Mouse (Mus musculus) activated CD4-positive, CD25-positive, alpha-beta regulatory T cell, adult 4 months (primary cell): ENCODE data around the gene March2. TPM values are rescaled to one million over a fixed set of nuclear protein-coding genes. Genes with fewer than 3 reads are reported as not detected.

Experiments
- ATAC-seq: one replicate; pipeline ENCODE4 v1.8.0; 2017
- polyA plus RNA-seq, 2 experiments: library from polyadenylated mRNA; unstranded; fragments of 100-300 nt; shearing (Covaris generic); gene quantifications; one replicate each; pipeline ENCODE4 v1.2.1; 2017

Gene March2
- polyA plus RNA-seq, 2 experiments from 2014 or later, result 27.2 to 33.5 TPM

DNA sequence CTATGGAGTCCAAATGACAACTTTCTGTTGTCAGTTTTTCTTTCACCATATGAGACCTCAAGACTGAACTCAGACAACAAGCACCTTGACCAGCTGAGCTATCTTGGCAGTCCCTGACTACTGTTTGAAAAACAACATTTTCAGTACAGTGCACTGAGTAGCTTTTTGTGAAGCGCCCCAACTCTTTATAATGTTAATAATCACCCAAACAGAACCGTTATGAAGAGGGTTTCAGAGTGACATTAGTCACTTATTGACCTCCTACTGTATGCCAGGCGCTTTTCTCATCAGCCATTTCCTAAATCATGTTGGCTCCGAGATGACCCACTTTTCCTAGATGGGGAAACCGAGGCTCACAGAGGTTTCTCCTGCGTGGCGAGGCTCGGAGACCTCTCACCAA is 488 bp downstream of the March2 start:
- ATAC-seq, result no peak

- ATAC-seq, result no peak
Measured at GRCm38 (mm10) chr17:33717246-33717645, 1.2 kb downstream of the March2 start.

DNA sequence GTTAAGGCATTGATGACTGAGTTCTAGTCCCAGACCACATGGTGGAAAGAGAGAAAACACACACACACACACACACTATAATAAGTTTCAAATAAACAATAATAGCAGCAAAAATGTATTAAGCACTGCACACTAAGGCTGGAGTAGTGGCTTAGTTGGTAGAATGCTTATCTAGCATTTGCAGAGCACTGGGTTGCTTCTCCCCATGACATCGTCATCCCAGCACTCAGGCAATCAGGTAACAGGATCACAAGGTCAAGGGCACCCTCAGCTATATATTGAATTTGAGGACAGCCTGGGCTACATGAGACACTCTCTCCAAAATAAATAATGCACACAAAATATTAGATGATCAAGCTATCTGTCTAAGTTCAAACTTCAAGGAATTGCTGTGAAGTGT is 3.7 kb downstream of the March2 start:
- ATAC-seq, result no peak

GRCm38 (mm10) chr17:33713271-33713670 is 5.2 kb downstream of the March2 start:
- no peak for ATAC-seq

DNA sequence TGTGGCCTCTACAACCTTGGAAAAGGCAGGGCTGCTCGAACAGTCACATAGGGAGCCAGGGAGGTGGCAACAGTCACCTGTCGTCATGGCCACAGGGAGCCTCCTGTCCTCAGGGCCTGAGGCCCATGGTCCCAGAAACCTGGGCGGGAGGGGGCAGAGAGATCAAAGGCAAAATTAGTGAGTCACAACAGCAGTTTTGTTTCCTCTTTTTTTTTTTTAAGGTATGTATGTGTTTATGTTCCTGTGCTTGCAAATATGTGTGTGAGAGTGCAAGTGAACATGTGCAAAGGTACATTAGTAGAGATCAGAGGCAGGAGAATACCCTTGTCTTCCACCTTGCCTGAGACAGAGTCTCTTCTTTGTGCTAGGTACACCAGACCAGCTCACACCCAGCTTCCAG is 8.6 kb downstream of the March2 start:
- no peak for ATAC-seq

GRCm38 (mm10) chr17:33703091-33703490 is 15.4 kb downstream of the March2 start:
- ATAC-seq, result no peak

DNA sequence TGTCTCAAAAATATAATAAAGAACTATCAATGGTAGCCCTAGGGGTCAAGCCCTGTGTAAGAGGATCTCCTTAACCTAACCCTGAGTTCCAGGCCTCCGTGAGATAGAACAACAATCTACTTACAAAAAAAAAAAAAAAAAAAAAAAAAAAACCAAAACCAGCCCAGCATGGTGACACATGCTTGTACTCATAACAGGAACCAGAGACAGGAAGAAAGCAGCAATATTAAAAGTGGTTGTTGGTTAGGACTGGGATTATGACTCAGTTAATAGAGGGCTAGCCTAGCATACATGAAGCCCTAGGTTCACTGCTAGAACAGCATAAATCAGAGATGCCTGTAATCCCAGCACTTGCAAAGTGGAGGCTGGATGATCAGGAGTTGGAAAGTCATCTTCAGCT is 16.3 kb downstream of the March2 start:
- peak; percentile 28 for ATAC-seq

DNA sequence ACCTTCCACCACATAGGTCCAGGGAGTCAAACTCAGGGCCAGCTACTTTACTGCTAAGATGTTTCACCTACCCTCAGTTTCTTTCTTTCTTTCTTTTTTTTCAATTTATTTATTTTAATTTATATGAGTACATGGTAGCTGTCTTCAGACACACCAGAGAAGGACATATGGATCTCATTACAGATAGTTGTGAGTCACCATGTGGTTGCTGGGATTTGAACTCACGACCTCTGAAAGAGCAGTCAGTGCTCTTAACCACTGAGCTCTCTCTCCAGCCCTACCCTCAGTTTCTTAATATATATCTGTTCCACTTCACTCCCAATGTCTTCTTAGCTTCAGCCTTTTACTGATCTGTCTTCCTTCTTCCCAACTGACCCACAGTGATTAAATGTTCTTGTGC is 23.0 kb downstream of the March2 start:
- no peak for ATAC-seq

DNA sequence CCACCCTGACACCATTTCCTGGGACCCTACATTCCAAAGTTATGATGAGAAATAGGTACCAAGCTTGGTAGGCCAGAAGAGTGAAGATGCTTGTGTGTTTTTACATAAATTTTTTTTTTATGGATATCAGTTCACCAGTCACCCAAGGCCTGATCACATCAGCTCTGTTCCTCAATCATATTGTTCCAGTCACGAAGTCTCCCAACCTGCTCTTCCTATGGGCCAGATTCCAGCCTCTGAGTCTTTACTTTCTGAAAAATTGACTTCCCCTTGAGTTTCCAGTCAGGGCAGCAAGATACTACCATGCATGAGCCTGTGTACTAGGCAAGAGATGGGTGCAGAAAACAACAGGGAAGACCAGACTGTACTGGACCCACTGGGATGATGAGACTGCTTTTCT is 31.7 kb downstream of the March2 start, which contains the start of gene Hnrnpm:
Hnrnpm (minus strand) TSS at position 101 of the 400 bp plus-strand sequence.
- no peak for ATAC-seq

- peak; percentile 77 for ATAC-seq
Measured at GRCm38 (mm10) chr17:33685249-33685653, 33.2 kb downstream of the March2 start.

GRCm38 (mm10) chr17:33684671-33685231 is 33.7 kb downstream of the March2 start:
- peak; percentile 66 for ATAC-seq

DNA sequence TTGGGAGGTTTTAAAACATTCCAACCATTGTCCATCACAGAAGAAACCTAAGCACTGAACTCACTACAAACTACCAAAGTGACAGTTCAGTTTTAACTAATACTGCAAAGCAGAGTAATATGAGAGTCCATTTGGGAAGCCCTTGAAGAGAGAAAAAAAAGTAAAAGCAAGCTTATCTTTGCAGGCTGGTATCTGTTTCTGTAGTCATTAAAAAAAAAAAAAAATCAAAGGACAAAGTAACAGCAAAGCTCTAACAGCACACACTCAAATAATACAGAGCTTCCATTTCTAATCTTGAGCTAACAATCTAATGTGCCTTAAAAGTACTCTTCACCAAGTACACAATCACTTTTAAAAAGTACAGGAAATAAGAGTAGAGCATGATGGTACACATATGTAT is 36.7 kb downstream of the March2 start:
- ATAC-seq, result no peak

- no peak for ATAC-seq
Measured at GRCm38 (mm10) chr17:33678771-33679170, 39.7 kb downstream of the March2 start.

- no peak for ATAC-seq
Measured at GRCm38 (mm10) chr17:33676086-33676485, 42.4 kb downstream of the March2 start.

DNA sequence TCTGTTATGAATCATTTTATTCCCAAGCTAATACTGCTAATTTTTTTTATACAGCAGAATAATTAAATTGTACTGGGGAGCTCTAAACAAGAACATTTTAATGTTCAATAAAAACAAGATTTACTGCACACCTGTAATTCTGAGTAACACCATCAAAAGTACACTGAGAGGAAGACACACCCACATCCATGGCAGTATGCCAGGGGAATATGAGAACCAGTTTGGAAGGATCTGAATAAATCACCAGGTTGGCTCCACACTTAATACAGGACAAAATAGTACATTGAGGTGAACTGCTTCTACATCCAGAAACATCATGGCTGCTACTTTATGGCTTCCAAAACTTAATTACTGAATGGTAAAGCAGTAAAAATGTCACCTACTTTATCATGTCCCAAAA is 43.0 kb downstream of the March2 start:
- ATAC-seq, result no peak

DNA sequence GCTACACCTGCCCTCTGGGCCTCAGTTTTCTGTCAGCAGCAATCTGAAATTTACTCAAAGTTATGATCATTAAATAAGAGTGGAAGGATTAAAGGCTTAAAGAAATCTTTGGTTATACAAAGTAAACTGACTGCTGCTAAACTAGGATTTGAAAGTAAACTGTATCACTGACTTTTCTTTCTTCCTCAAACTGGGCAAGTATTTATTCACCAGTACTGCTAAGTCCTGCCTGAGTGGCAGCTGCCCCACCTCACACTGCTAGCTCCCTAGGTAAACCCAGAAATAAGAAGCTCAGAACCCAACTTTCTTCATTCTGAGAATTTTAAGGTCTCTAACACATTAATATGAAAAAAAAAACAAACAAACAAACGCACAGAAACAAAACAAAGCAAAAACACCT is 44.6 kb downstream of the March2 start:
- ATAC-seq, result no peak

DNA sequence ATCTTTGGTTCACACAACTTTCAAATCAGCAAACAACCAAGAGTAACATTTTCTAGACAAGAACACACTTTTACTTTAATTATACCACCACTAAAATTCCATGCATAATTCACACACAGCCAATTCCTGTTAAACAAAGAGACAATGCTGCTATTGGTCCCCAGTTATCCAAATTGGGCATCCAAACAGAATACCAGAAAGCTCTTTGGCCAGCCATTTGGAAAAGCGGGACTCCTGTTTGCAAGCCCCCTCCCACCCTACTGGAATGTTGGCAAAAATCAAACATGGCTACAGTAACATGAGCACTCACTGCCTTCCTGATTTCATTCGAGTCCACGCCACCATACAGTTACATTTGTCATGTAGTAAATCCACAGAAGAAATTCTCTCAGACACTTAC is 48.8 kb downstream of the March2 start:
- ATAC-seq, result no peak

DNA sequence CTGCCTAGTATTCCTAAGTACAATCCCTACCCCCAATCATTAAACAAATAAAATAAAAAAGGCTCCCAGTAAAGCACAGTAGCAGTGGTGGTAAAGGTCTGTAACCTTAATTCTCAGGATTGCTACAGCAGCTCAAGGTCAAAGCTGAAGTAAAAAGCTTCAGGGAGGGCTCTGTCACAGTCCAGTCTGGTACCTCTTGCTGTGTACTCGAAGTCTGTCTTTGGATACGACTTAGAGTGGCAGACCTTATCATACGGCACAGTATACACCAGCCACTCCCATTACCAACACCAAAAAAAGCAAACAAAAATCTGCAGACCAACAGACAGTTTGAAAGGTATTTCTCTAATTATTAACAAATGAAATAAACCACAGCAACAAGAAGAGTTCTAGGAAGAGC is 51.7 kb downstream of the March2 start:
- ATAC-seq, result no peak

DNA sequence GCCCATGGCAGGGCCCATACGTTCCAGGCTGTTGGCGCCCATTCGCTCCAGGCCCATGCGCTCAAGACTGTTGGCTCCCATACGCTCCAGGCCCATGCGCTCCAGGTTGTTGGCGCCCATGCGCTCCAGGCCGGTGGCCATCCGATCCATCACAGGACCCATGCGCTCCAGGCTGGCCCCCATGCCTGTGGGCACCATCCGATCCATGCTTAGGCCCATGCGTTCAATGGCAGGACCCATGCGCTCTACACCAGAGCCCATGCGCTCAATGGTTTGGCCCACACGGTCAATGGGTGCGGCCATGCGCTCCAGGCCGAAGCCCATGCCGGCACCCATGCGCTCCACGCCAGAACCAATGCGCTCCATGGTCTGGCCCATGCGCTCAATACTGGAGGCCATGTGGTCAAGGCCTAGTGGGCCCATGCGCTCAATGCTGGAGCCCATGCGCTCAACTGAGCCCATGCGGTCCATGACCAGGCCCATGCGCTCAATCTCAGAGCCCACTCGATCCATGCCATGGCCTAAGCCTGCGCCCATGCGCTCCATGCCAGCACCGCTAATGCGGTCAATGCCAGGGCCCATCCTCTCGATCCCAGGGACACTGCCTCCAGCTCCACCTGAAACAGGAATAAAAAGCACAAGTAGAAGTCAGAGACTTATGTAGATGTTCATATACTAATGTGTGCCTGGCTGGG is 68.5 kb downstream of the March2 start:
- no peak for ATAC-seq

DNA sequence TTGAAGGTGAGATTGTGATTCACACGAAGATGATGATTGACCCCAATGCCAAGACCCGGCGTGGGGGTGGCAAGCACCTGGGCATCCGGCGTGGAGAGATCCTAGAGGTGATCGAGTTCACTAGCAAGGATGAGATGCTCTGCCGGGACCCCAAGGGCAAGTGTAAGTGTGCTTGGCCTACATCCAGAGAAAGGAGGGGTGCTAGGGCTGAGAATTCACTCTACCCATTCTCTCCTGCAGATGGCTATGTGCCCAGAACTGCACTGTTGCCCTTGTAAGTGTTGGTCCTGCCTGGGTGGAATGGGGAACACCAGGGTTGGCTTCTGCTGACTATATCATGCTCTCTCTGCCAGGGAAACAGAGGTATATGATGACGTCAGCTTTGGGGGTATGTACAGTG is 73.4 kb downstream of the March2 start:
- ATAC-seq, result no peak

DNA sequence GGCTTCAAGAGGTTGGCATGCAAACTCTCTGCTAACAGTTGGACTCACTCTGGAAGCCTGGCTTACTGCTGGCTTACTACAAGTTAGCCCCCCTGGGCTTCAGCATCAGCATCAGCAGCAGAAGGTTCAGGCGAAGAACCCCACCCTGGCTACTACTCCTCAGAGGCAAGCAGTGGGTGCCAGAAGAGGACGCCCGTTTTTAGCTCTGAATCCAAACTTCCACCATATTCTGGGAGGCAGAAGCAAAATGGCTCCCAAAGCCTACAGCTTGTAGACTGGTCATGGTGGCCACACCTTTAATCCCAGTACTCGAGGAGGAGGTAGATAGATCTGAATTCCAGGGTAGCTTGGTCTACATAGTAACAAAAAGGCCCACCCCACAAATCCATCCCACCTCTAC is 74.4 kb downstream of the March2 start:
- ATAC-seq, result no peak

DNA sequence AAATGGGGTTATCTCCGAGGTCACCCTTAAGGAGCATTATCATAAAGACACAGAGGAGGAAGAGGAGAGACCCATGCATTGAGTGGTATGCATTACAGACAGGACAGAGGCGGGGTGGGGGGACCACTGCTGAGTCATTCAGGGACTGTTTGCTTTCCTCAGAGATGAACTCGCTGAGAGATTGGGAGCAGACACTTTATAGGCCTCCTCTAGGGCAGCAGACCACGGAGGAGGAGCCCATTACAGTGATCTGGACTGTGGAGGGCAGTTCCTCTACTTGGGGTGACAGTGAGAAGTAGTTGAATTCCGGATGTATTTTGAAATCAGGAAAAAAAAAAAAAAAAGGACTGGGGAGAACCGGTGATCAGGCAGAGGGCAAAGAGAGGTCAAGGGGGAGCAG is 78.7 kb downstream of the March2 start:
- ATAC-seq, result no peak

DNA sequence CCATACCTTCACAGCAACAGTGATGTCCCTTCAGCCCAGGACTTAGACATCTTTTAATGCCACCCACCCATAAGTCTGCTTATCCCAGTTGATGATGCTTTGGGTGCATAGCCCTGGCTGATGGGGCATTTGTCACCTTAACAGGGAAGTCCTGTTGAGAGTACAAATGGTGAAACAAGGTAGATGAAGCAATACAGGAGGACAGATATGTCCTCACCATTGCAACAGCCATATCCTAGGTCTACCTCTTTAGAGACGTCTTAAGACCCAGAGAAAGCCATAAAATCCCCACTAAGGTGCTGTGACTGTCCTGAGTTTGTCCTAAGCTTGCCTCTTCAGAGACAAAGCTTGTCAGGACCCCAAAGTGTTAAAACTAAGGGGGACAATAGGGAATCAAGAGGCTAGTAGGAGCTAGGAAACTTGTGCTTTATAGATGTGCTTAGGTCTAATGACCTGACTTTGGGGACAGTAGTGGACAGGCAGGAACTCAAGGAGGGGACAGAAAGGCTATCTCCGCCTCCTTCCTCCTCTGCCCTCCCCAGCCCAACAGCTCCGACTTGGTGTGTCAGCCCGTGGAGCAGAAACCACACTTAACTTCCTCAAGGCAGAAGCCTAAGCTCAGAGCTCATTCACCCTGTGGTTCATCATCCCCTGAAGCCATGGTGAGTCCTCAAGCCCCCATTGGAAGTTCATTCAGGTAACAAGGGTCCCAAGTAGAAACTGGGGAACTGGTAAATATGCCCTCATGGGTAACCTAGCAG is 80.8 kb downstream of the March2 start, which contains the start of gene Pram1:
Pram1 (plus strand) TSS at position 541 of the 761 bp plus-strand sequence.
- ATAC-seq, result no peak

DNA sequence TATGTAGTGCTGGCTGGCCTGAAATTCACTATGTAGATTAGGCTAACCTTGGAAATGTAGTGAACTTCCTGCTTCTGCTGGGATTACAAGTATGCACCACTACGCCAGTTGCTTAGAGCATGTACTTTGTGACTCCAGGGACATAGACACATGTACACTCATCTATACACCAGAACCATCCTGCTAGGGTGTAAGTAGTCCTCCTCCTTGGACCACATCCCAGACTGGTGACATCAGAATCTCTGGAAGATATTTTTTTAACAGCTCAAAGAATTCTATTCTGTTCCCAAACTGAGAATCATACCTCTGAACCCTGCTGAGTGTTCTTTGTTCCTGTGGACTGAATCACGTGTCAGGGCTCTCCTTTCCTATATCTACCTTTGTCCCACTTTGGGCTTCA is 81.4 kb downstream of the March2 start:
- ATAC-seq, result no peak
